Mouse (Mus musculus) megakaryocyte, embryonic 14.5 days (primary cell): ENCODE measurements around the gene Dclre1b.
"Not testable (repeated sequence)": the region's sequence is repeated elsewhere in the genome, so short reads cannot be mapped to it uniquely, and the experiment has no call there.

Experiments used
- FLI1 ChIP-seq: IDR thresholded peaks from 2 replicates; pipeline ENCODE4 v1.6.1; 2012; ENCODE audit warnings: low read length, inconsistent platforms, mixed read lengths
- GATA1 ChIP-seq: IDR thresholded peaks from 3 replicates; pipeline ENCODE4 v1.6.1; 2012; ENCODE audit warnings: mixed read lengths, low read length, inconsistent platforms, borderline replicate concordance

DNA sequence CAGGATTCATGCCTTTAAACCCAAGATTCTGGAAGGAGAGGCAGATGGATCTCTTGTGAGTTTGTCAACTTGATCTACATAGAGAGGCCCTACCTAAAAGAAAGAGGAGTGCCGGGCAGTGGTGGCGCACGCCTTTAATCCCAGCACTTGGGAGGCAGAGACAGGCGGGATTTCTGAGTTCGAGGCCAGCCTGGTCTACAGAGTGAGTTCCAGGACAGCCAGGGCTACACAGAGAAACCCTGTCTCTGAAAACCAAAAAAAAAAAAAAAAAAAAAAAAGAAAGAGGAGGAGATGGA, 17.2 kb downstream of the Dclre1b start:
- not testable (repeated sequence) for TF ChIP-seq GATA1, FLI1
